Mouse (Mus musculus) cerebellum, adult 9-11 months (tissue): ENCODE data around the gene Brms1.
"Not testable (repeated sequence)": the region's sequence is repeated elsewhere in the genome, so short reads cannot be mapped to it uniquely, and the experiment has no call there.

Experiments
- DNase-seq: peaks from one replicate; pipeline ENCODE4 v3.0.0; 2022

Brms1 gene

GRCm38 (mm10) chr19:5040862-5041523 is at the start of gene Brms1:
Brms1 (plus strand) TSS chr19:5041354.
- DNase-seq, result peak; percentile 91

- no peak for DNase-seq
These were observed 48.8 kb upstream of the Brms1 start for GRCm38 (mm10) chr19:4992371-4992770.

DNA sequence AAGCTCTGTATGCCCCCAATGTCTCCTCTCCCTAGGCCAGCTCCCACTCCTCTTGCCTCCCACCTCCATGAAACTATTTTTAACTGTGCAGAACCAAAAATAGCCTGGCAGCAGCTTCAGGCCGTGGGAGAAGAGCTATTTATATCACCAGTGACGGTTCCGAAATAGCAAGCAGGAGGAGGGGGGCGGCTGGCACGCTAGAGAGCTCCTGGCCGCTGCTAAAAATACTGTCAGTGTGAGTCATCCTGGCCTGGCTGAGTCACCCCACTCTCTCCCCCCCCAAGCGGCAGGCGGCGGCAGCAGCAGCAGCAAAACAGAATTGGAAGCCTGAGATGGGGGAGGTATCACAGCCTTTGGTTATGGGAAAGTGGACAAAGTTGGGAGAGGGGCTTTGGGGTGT is 48.2 kb upstream of the Brms1 start:
- peak; percentile 90 for DNase-seq

DNA sequence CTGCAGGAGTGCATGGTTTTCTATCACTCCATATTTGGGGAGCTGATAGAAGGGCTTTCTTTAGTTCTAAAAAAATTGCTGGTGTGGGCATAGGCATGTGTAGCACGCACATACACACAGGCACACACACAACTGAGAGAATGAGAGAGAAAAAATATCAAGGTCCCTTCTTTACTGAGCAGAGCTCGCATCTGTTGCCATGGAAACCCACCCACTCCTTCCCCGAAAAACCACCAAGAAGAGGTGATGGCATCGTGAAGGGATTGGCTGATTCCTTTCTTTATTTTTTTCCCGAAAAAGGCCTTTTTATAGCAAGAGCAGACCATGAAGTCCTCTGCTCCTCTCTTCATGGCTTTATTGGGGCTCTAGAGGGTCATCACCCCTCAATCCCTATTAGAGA is 47.1 kb upstream of the Brms1 start:
- DNase-seq, result peak; percentile 7

GRCm38 (mm10) chr19:4999445-5000140 is 41.6 kb upstream of the Brms1 start:
- peak; percentile 21 for DNase-seq

DNA sequence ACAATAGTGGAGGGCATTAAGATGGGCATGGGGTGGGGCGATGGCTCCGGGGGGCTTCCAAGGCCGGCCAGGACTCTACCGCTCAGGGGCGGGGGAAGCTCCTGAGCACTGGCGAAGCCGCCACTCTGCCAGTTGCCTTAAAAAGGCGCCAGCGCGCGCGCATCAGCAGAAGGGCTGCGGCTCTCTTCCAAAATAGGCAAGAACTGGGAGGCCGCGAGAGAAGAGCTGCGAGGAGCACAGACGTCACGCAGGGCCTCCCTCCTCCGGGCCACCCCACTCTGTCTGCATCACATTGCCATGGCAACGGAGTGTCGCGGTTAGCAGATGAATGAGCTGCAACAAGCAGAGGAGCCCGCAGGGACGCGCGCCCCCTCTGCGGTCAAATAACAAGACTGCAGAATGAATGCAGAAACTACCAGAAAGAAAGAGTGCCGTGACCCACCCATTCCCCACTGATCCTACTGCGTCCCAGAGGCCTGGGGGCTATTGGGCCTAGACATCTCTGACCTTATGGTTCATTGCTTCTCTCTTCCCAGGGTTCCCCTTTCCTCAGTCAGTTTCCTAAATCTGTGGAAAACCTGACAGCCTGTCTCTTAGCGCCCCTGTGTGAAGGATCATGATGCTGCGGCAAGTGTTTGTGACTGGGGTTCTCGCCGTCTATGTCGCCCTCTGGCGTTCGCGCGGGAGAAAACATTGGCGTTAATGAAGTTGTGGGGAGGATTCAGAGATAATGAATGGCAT is 39.3 kb upstream of the Brms1 start:
- peak; percentile 90 for DNase-seq

- DNase-seq, result not testable (repeated sequence)
These were observed 37.5 kb upstream of the Brms1 start for GRCm38 (mm10) chr19:5003644-5004043.

DNA sequence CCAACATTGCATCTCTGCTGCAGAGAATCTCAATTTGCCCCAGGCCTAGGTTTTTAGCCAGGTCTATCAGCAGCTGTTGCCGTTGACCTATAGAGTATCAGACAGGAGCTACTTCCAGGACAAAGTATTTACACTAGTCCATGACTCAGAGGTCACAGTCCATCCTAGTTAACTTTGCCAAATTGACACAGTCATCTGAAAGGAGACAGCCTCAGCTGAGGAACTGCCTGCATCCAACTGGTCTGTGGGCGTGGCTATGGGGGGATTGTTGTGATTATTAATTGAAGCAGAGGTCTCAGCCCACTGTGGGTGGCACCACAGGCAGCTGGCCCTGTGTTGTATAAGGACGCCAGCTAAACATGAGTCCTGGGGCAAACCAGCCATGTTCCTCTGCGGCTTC is 36.2 kb upstream of the Brms1 start:
- no peak for DNase-seq

DNA sequence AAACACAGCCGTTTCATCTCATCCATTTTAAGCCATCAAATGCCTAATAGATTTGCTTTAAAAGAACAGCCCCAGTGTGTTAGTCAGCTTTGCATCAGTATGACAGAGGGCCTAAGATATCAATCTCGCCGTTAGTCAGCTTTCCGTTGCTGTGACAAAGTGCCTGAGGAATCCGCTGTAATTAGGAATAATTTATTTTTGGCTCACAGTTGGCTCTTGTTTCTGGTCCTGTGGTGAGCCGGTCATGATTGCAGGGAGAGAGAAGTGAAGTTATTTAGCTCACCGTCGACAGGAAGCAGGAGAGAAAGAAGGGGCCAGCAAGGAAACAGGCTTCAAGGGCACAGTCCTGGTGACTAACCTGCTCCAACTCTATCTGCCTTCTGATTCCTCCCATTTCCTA is 28.0 kb upstream of the Brms1 start:
- DNase-seq, result no peak

GRCm38 (mm10) chr19:5014961-5015398 is 26.2 kb upstream of the Brms1 start:
- peak; percentile 66 for DNase-seq

DNA sequence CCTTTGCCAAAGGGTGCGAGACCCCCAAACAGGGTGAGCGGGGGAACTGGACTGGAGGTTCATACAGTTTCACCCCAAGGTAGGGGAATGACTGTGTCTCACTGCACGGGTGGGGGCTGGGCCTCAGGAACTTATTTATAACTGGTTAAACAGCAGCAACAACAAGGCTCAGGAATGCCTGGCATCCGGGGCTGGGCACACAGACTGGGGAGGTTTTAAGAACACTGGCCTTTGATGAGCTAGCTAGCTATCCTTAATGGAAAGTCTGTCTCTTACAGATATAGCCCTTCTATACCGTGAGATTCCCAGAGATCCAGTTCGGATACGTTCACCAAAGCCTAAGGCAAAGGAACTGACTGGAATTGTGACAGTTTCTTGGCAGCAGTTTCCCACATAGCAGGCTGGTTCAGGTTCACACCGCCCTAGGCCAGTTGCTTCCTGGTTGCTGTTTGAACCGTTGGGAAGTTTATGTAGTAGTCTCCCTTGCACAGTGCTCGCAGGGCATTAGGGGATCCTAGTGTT is 24.9 kb upstream of the Brms1 start:
- DNase-seq, result no peak

GRCm38 (mm10) chr19:5016782-5017181 is 24.4 kb upstream of the Brms1 start:
- DNase-seq, result peak; percentile 70

DNA sequence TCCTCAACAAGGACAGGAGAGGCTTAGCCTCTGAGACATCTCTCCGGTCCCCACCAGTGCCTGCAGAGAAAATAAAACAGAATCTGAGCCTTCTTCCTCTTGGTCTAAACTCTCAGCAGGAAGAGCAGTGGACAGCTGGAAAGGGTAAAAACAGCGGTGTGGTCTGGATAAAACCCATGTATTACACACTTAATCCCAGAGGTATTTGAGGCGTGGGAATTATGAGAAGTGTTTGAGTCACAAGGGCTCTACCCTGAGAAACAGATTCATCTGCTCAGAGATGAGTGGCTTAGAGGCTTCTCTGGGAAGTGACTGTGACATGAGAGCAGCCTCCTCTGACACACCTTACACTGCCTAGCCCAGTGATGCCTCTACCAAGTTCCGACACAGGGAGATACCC is 23.5 kb upstream of the Brms1 start:
- DNase-seq, result no peak

- DNase-seq, result no peak
These were observed 23.0 kb upstream of the Brms1 start for GRCm38 (mm10) chr19:5018191-5018590.

DNA sequence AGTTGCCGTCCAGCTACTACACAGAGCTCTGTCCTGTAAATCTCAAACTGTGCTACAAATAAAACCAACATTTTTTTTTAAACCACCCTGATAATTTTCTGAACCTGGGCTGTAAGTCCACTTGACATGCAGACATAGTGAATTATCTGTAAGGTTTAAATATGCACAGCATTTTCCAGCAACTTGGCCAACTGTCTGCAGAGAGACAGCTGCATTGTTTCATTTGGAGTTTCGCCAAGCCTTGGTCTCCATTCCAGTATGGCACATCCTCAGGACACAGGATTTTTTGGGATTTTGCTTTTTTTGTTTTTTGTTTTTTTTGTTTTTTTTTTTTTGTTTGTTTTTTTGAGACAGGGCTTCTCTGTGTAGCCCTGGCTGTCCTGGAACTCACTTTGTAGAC is 19.7 kb upstream of the Brms1 start:
- no peak for DNase-seq

DNA sequence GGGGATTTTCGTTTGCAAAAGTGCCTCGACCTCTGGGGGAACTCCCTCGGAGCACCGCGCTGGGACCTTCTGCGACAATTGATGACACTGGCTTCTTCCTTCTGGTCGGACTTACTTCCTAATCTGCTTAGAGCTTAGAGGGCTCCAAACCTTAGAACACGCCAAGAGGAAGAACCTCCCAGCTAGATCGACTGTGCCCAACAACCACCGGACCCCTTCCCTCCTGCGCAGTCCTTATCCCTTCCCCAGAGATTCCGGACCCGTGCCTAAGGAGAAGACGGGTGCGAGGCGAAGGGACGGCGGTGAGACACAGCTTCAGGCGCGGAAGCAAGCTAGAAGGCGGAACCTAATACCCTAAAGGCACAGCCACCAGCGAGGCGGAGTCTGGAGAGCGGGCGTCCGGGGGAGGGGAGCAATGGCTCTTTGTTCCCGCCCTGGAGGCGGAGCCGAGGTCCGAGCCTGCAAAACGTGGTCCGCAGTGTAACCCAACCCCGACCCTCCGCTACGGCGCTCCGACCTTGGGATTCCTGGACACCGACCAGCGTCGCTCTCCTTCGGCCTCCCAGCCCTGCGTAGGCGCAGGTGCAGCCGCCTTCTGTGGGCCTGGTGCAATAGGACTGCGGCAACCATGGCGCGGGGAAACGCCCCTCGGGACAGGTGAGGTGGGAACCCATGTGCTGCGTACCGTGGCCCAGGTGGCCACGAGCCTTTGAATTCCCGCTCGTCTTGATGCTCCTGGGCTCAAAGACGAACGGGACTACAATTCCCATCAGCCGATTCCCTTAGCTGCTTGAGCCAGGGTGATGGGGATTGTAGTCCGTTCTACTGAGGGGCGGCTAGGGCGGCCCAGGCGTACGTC is 17.3 kb upstream of the Brms1 start, which contains the start of gene Slc29a2:
Slc29a2 (plus strand) TSS at position 240 of the 859 bp plus-strand sequence.
- DNase-seq, result peak; percentile 94

DNA sequence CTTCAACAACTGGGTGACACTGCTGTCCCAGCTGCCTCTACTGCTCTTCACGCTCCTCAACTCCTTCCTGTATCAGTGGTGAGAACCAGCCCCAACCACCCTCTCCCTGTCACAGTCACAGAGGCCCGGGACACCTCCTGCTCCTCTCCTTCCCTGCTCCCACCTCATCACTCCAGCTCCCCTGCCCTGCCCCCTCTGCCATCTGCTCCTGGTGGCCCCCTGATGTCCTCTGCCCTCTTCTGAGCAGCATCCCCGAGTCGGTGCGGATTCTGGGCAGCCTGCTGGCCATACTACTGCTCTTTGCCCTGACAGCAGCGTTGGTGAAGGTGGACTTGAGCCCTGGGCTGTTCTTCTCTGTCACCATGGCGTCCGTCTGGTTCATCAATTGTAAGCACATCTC is 15.0 kb upstream of the Brms1 start:
- no peak for DNase-seq

DNA sequence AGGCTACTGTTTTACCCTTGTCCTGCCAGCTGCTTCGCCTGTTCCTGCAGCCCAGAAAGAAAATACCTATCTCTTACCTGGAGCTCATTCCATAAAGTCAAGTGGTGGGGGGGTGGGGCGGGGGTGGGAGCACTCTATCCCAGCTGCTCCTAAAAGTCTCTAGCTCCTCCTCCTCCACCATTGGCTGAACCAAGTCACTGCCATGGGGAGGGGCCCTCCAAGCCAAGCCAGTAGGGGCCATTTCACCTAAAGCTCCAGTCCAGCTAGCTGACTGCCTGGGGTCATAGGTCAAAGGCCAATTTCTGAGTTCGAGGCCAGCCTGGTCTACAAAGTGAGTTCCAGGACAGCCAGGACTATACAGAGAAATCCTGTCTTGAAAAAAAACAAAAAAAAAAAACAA is 8.5 kb upstream of the Brms1 start:
- no peak for DNase-seq

DNA sequence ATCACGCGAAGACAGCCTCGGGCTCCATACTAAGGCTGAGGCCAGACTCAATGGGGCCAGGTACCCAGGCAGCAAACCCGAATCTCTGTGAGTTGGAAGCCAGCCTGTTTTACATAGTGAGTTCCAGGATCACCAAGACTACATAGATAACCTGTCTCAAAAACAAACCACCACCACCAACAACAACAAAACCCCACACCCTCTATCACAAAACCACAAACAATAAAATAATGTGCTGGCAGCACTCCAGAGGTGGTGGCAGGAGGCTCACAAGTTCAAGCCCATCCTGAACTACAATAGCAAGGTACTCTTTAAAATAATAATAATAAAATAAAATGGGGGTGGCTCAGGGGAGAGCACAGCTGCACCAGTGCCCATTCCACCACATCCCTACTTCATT is 4.6 kb upstream of the Brms1 start:
- no peak for DNase-seq

- DNase-seq, result peak; percentile 93
These were observed 3.2 kb upstream of the Brms1 start for GRCm38 (mm10) chr19:5037678-5038571.

- peak; percentile 95 for DNase-seq
These were observed 2.4 kb upstream of the Brms1 start, which contains the start of the genes B4gat1 and AC124502.3 for GRCm38 (mm10) chr19:5038709-5039156. B4gat1 (plus strand) TSS chr19:5038826. AC124502.3 (plus strand) TSS chr19:5038891.
